Mouse (Mus musculus) ES-Bruce4 (cell line): ENCODE measurements at regions not wholly inside any gene's neighbourhood (a gene's known extent, or its start where the extent isn't known, plus 50 kb on each side); places are given as distances from the start of the nearest gene placed in this dataset.

Experiments used
- H3K27ac ChIP-seq: 2 replicates; pipeline ENCODE4 v1.5.1; 2012; ENCODE audit warnings: low read length, inconsistent platforms; ENCODE audit not compliant: insufficient read depth
- H3K27me3 ChIP-seq: 2 replicates; pipeline ENCODE4 v1.6.1; 2012; ENCODE audit warnings: mild to moderate bottlenecking, low read length, inconsistent platforms; ENCODE audit not compliant: control insufficient read depth, poor library complexity, insufficient read depth, severe bottlenecking
- H3K36me3 ChIP-seq: 2 replicates; pipeline ENCODE4 v1.6.1; 2012; ENCODE audit warnings: inconsistent platforms, mild to moderate bottlenecking, low read length, moderate library complexity; ENCODE audit not compliant: control insufficient read depth, poor library complexity, insufficient read depth, severe bottlenecking
- H3K4me1 ChIP-seq: one replicate; pipeline ENCODE4 v1.8.1; 2011; ENCODE audit warnings: low read length; ENCODE audit not compliant: control insufficient read depth, insufficient read depth
- H3K4me3 ChIP-seq: 2 replicates; pipeline ENCODE4 v1.5.1; 2011; ENCODE audit warnings: low read depth, mild to moderate bottlenecking, low read length
- H3K9ac ChIP-seq: 2 replicates; pipeline ENCODE4 v1.6.1; 2012; ENCODE audit warnings: low read depth, mild to moderate bottlenecking, inconsistent platforms; ENCODE audit not compliant: poor library complexity, severe bottlenecking
- H3K9me3 ChIP-seq: replicated peaks from 2 replicates; pipeline ENCODE4 v1.6.1; 2012; ENCODE audit warnings: mild to moderate bottlenecking, low read length, inconsistent platforms; ENCODE audit not compliant: control insufficient read depth, poor library complexity, insufficient read depth, severe bottlenecking
- CTCF ChIP-seq: IDR thresholded peaks from one replicate; pipeline ENCODE4 v1.8.1; 2011; ENCODE audit warnings: low read depth, low read length
- EP300 ChIP-seq: IDR thresholded peaks from 2 replicates; pipeline ENCODE4 v1.6.1; 2011; ENCODE audit warnings: low read depth, low read length; ENCODE audit not compliant: insufficient read depth
- POLR2A ChIP-seq: IDR thresholded peaks from one replicate; pipeline ENCODE4 v1.8.1; 2011; ENCODE audit warnings: low read length; ENCODE audit not compliant: insufficient read depth

GRCm38 (mm10) chr2:78165429-78165828 lies 219.3 kb upstream of the Cwc22 start:
- H3K9ac ChIP-seq: no peak overlapping the region
- H3K4me3 ChIP-seq: no peak overlapping the region
- TF ChIP-seq POLR2A: no peak
- TF ChIP-seq EP300: no peak
- TF ChIP-seq CTCF: no peak
- no peaks in the 10 kb centered on the region for H3K4me1 ChIP-seq
- no peaks in the 10 kb centered on the region for H3K9me3 ChIP-seq
- no peaks in the 10 kb centered on the region for H3K36me3 ChIP-seq
- no peak overlapping the region for H3K27ac ChIP-seq
- H3K27me3 ChIP-seq: no peaks in the 10 kb centered on the region; the same call in 1 of the 2 replicates

GRCm38 (mm10) chr2:78159877-78160485 lies 213.8 kb upstream of the Cwc22 start:
- no peak overlapping the region for H3K27ac ChIP-seq
- TF ChIP-seq EP300 (no peak), CTCF (no peak), POLR2A (no peak)
- no peaks in the 10 kb centered on the region for H3K9me3 ChIP-seq

GRCm38 (mm10) chr2:78110335-78110734 lies 164.2 kb upstream of the Cwc22 start:
- Histone ChIP-seq H3K4me3 (no peak overlapping the region), H3K36me3 (no peaks in the 10 kb centered on the region), H3K27me3 (no peaks in the 10 kb centered on the region), H3K9me3 (no peaks in the 10 kb centered on the region), H3K9ac (no peak overlapping the region), H3K27ac (no peak overlapping the region), H3K4me1 (no peaks in the 10 kb centered on the region)
- no peak for TF ChIP-seq EP300
- no peak for TF ChIP-seq POLR2A
- no peak for TF ChIP-seq CTCF

More at GRCm38 (mm10) chr2:78159877-78160485, 213.8 kb upstream of the Cwc22 start:
- Histone ChIP-seq H3K4me3 (no peak overlapping the region), H3K9ac (no peak overlapping the region), H3K36me3 (no peaks in the 10 kb centered on the region), H3K4me1 (no peaks in the 10 kb centered on the region), H3K27me3 (no peaks in the 10 kb centered on the region)

GRCm38 (mm10) chr2:78095536-78095935 lies 149.4 kb upstream of the Cwc22 start:
- Histone ChIP-seq H3K27me3 (no peaks in the 10 kb centered on the region), H3K36me3 (no peaks in the 10 kb centered on the region), H3K9ac (no peak overlapping the region), H3K4me3 (no peak overlapping the region), H3K9me3 (no peaks in the 10 kb centered on the region), H3K27ac (no peak overlapping the region), H3K4me1 (no peaks in the 10 kb centered on the region)
- TF ChIP-seq POLR2A (no peak), CTCF (no peak), EP300 (no peak)

- H3K4me3 ChIP-seq: no peak overlapping the region
- TF ChIP-seq CTCF (no peak), POLR2A (no peak), EP300 (0 out of 2 replicates have a peak, but pooled peaks have one; percentile 26)
- no peaks in the 10 kb centered on the region for H3K9me3 ChIP-seq
- H3K27ac ChIP-seq: no peak overlapping the region
- H3K36me3 ChIP-seq: no peaks in the 10 kb centered on the region
- H3K9ac ChIP-seq: no peak overlapping the region
- H3K4me1 ChIP-seq: no peaks in the 10 kb centered on the region
- H3K27me3 ChIP-seq: no peaks in the 10 kb centered on the region
These were observed 148.7 kb upstream of the Cwc22 start for GRCm38 (mm10) chr2:78094921-78095320.

DNA sequence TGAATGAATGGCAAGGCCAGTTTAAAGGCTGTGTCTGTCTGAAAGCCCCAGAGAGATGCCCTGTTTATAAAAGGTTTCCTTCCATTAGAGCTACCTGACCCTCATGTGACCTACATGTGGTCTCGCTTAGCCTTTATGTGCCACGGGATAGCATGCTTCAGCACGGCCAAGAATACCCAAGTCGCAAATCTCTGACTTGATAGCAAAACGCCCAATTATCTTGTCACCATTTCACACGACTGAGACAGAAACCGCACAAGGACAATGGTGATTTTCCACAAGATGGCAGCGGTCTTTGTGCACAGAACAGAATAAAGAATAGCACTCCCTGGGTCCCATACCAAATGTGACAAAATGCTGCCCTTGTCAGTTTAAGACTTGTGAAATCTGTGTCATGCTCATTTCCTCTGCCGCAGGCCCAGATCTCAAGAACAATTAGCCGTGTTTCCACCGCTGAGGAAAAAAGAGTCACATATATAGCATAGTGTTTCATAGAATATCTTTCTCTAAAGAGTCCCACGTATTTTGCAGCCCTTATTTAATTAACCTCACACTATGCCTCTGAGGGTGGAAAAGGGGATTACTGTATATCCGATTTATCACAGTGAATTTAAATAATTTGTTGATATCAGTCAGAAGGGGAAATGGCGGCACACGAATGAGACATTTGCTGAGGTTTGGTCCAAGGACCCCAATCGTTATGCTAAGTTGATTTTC lies 118.3 kb upstream of the Cwc22 start:
- no peaks in the 10 kb centered on the region for H3K9me3 ChIP-seq
- H3K4me1 ChIP-seq: no peaks in the 10 kb centered on the region
- no peak overlapping the region for H3K4me3 ChIP-seq
- no peaks in the 10 kb centered on the region for H3K36me3 ChIP-seq
- H3K27me3 ChIP-seq: no peaks in the 10 kb centered on the region; the same call in 1 of the 2 replicates
- H3K27ac ChIP-seq: no peak overlapping the region
- no peak overlapping the region for H3K9ac ChIP-seq
- TF ChIP-seq POLR2A: no peak
- no peak for TF ChIP-seq EP300
- no peak for TF ChIP-seq CTCF
